Mouse (Mus musculus) neural tube, embryonic 13.5 days (tissue): ENCODE data around the gene Rnf186. TPM values are rescaled to one million over a fixed set of nuclear protein-coding genes. Genes with fewer than 3 reads are reported as not detected.

Experiments
- ATAC-seq: fragments of 200-750 bp; cut with Nextera tagmentation; 2 replicates; pipeline ENCODE4 v1.8.0; 2017; ENCODE audit warnings: low read depth, mild to moderate bottlenecking, moderate TSS enrichment, moderate library complexity
- H3K27ac ChIP-seq: fragments of 300-500 bp; sonication (generic); replicated peaks from 2 replicates; pipeline ENCODE4 v1.5.1; 2015; ENCODE audit warnings: moderate library complexity, mild to moderate bottlenecking, inconsistent platforms
- H3K27me3 ChIP-seq: fragments of 300-500 bp; sonication (generic); 2 replicates; pipeline ENCODE4 v1.6.1; 2015; ENCODE audit warnings: mild to moderate bottlenecking, inconsistent platforms
- H3K36me3 ChIP-seq: fragments of 300-500 bp; sonication (generic); 2 replicates; pipeline ENCODE4 v1.6.1; 2015; ENCODE audit warnings: mild to moderate bottlenecking, inconsistent platforms
- H3K4me1 ChIP-seq: fragments of 300-500 bp; sonication (generic); replicated peaks from 2 replicates; pipeline ENCODE4 v1.6.1; 2015; ENCODE audit warnings: inconsistent platforms
- H3K4me2 ChIP-seq: fragments of 300-500 bp; sonication (generic); 2 replicates; pipeline ENCODE4 v1.6.1; 2015; ENCODE audit warnings: inconsistent platforms, mild to moderate bottlenecking, moderate library complexity
- H3K4me3 ChIP-seq: fragments of 300-500 bp; sonication (generic); 2 replicates; pipeline ENCODE4 v1.5.1; 2015; ENCODE audit warnings: mild to moderate bottlenecking, inconsistent platforms
- H3K9ac ChIP-seq: fragments of 300-500 bp; sonication (generic); 2 replicates; pipeline ENCODE4 v1.6.1; 2015; ENCODE audit warnings: moderate library complexity, mild to moderate bottlenecking, inconsistent platforms
- H3K9me3 ChIP-seq: fragments of 300-500 bp; sonication (generic); 2 replicates; pipeline ENCODE4 v1.6.1; 2016; ENCODE audit warnings: inconsistent platforms
- WGBS: fragments of 180-500 bp; shearing (Covaris S2); methylation state at CpG from one replicate; pipeline ENCODE4 v1.1.7; 2015; 5-methylcytosine and 5-hydroxymethylcytosine counted together
- polyA plus RNA-seq: library from polyadenylated mRNA; unstranded; fragments of >200 nt; fragmentation: Nextera tagmentation; extraction: Ambion mirVana; gene quantifications from 2 replicates; pipeline ENCODE4 v1.2.1, GENCODE M21; 2015

Rnf186 gene
- polyA plus RNA-seq, 1 experiment from 2014 or later = not detected

DNA sequence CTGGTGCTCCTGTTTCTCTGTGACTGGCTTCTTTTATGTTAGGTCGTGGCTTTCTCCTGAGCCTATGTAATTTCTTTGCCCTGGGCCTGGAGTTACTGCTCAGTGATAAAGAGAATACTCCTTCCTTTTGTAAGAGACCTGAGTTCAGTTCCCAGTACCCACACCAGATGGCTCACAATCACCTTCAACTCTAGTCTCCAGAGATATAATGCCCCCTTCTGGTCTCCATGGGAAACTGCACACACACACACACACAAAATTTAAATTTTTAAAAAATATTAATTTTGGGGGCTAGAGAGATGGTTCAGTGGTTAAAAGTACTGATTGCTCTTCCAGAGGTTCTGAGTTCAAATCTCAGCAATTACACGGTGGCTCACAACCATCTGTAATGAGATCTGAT lies 18.7 kb upstream of the Rnf186 start:
- Histone ChIP-seq H3K9ac (no peak overlapping the region), H3K36me3 (no peaks in the 10 kb centered on the region), H3K27me3 (peaks cover 5% of the 10 kb centered on the region; the same call in 1 of the 2 replicates), H3K9me3 (0 out of 2 replicates have a peak, but pooled peaks cover 7% of the 10 kb centered on the region), H3K4me2 (no peak overlapping the region), H3K4me3 (no peak overlapping the region), H3K4me1 (no peaks in the 10 kb centered on the region), H3K27ac (no peak overlapping the region)
- 82% methylated on average over 2 of the region's 2 CpGs for WGBS
- ATAC-seq = no peak

DNA sequence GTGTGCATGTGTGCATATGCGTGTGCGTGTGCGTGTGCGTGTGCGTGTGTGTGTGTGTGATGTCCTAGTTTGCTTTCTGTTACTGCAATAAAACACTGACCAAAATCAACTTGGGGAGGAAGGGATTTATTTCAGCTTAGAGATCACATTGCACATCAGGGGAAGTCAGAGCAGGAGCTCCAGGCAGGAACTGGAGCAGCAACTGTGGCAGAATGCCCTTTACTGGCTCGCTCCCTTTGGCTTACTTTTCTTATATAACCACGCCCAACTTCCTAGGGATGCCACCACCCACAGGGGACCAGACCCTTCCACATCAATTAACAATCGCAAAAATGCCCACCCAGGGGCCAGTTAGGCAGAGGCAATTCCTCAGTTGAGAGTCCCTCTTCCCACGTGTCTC lies 8.3 kb upstream of the Rnf186 start:
- WGBS = 88% methylated on average over 9 of the region's 9 CpGs
- ATAC-seq = no peak
- Histone ChIP-seq H3K27ac (no peak overlapping the region), H3K36me3 (no peaks in the 10 kb centered on the region), H3K4me2 (no peak overlapping the region), H3K4me3 (no peak overlapping the region), H3K9me3 (no peaks in the 10 kb centered on the region), H3K27me3 (no peaks in the 10 kb centered on the region), H3K4me1 (no peaks in the 10 kb centered on the region), H3K9ac (no peak overlapping the region)

DNA sequence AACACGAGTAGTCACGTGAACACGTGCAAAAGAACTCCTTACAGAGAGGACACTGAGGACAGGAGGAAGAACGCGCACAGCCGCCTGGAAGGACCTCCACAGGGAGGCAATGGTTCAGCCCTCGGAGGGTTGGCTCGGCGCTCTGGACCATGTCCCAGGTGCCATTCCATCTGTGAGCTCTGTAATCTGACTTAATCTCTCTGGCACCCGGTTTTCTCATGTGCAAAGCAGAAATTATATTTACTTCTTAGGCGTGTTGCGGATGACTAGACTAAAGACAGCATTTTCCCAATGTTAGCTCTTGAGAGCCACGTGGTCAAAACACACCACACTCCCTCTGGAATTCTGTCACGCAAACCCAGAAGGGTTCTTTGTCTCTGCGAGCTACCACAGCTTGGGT lies 7.8 kb upstream of the Rnf186 start:
- Histone ChIP-seq H3K36me3 (no peaks in the 10 kb centered on the region), H3K4me3 (no peak overlapping the region), H3K27ac (no peak overlapping the region), H3K9me3 (no peaks in the 10 kb centered on the region), H3K4me1 (no peaks in the 10 kb centered on the region), H3K4me2 (no peak overlapping the region), H3K9ac (no peak overlapping the region), H3K27me3 (no peaks in the 10 kb centered on the region)
- ATAC-seq = no peak
- 88% methylated on average over 15 of the region's 15 CpGs for WGBS

DNA sequence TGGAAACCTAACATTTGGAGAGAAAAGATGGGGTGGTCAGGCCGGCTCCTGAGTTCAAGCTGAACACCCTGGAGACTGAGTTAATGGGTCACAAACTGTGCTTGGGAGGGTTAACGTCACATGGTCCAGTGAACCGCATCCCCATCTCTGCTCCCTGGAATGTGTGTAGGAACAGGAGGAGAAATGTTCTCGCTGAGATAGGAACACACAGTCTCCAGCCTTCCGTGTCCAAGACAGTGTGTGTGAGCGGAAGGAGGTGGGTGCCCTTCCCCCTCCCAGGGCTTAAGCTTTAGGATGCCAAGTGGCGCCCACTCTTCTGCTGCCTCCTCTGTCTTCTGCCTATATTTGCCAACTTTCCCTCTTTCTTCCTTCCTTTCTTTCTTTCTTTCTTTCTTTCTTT lies 7.0 kb upstream of the Rnf186 start:
- H3K4me1 ChIP-seq = no peaks in the 10 kb centered on the region
- no peak overlapping the region for H3K27ac ChIP-seq
- H3K9ac ChIP-seq = no peak overlapping the region
- H3K9me3 ChIP-seq = no peaks in the 10 kb centered on the region
- no peaks in the 10 kb centered on the region for H3K27me3 ChIP-seq
- no peak overlapping the region for H3K4me2 ChIP-seq
- H3K4me3 ChIP-seq = no peak overlapping the region
- no peak for ATAC-seq
- 75% methylated on average over 7 of the region's 7 CpGs for WGBS
- H3K36me3 ChIP-seq = no peaks in the 10 kb centered on the region

DNA sequence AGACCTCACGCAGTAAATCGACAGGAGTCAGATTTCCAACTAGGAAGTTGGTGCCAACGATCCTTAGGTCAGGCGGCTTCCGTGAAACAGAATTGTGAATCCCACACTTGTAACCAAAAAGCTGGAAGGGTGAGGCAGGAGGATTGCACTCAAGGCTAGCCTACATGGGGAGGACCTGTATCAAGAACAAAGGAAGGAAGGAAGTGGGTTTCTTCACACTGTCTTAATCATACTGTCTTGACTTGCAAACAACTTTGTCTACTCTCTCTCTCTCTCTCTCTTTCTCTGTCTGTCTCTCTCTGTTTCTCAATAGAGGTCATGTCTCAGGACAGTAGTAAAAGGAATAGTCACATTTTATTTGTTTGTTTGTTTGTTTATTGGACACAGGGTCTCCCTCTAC lies 4.2 kb upstream of the Rnf186 start:
- H3K36me3 ChIP-seq = no peaks in the 10 kb centered on the region
- no peak overlapping the region for H3K4me3 ChIP-seq
- no peaks in the 10 kb centered on the region for H3K9me3 ChIP-seq
- H3K4me1 ChIP-seq = no peaks in the 10 kb centered on the region
- H3K4me2 ChIP-seq = no peak overlapping the region
- H3K27me3 ChIP-seq = no peaks in the 10 kb centered on the region
- no peak overlapping the region for H3K27ac ChIP-seq
- no peak overlapping the region for H3K9ac ChIP-seq
- WGBS = 84% methylated on average over 5 of the region's 5 CpGs
- no peak for ATAC-seq

DNA sequence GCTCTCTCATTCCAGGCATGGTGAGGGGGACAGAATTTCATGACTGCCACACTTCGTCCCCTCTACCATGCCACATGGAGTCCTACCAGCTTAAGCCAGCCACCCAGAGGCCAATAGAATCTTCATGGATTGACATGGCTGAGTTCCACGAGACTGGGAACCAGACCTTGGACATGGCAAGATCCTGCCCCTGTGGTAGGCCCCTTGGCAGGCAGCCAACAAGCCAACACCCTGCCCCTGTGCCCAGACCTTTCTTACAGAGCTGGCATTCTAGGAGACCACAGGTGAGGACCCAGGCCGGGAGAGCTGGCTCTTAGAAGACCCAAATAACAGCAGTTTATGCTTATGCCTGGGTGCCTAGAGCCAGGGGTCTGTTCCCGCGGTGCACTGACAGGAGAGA lies 1.0 kb upstream of the Rnf186 start:
- Histone ChIP-seq H3K4me1 (no peaks in the 10 kb centered on the region), H3K27me3 (no peaks in the 10 kb centered on the region), H3K9ac (no peak overlapping the region), H3K36me3 (no peaks in the 10 kb centered on the region), H3K27ac (no peak overlapping the region), H3K4me2 (no peak overlapping the region), H3K4me3 (no peak overlapping the region), H3K9me3 (no peaks in the 10 kb centered on the region)
- WGBS = 78% methylated on average over 5 of the region's 5 CpGs
- ATAC-seq = no peak

DNA sequence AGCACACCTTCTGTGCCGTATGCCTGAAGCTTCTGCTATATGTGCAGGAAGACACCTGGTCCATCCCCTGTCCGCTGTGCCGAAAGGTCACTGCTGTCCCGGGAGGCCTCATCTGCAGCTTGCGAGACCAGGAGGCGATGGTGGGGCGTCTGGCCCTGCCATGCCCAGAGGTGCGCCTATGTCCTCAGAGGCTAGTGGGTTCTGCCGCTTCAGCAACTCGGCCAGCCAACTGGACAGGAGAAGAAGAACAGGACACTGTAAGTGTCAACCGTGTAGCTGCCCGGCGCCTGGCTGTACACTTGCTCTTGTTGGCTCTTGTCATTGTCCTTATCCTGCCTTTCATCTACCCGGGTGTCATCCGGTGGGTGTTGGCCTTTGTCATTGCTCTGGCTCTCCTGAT lies 573 bp downstream of the Rnf186 start:
- H3K9ac ChIP-seq = no peak overlapping the region
- H3K9me3 ChIP-seq = no peaks in the 10 kb centered on the region
- no peak overlapping the region for H3K27ac ChIP-seq
- H3K4me2 ChIP-seq = no peak overlapping the region
- ATAC-seq = no peak
- H3K36me3 ChIP-seq = no peaks in the 10 kb centered on the region
- no peaks in the 10 kb centered on the region for H3K27me3 ChIP-seq
- H3K4me1 ChIP-seq = peaks cover 7% of the 10 kb centered on the region
- no peak overlapping the region for H3K4me3 ChIP-seq
- WGBS = 91% methylated on average over 15 of the region's 15 CpGs

DNA sequence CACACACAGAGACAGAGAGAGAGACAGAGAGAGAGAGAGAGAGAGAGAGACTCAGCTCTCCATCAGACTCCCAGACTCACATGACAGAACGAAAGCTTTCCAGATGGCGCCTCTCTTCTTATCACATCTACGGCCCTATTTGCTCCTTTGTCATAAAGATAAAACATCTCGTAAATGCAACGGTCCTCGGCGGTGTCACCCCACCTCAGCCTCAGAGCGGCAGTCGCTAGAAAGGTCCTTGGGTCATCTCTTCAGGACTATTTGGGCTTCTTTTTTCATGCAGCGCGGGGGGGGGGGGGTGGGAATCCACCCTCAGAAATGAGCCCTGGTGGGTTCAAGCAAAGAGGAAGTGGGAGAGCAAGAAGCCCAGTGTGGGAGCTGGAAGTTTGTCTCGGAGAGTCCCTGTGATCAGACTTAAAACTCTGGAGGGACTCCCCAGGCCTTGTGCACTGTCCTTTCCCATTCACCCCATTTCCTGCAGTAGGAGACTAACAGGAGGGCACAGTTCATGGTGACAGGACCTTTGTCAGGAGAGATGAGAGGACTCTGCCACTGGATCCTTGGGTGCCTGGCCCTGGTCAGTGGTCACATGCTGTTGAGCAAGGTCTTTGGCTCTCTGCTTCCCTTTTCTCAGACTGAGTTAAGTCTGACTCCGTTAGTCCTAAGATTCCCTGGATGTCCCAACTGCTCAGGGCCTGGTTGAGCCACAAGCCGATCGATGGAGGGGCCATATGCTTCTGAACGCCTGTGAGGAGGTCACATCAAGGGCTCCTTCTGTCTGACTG lies 2.1 kb downstream of the Rnf186 start:
- Histone ChIP-seq H3K4me1 (peaks cover 19% of the 10 kb centered on the region), H3K36me3 (no peaks in the 10 kb centered on the region), H3K4me3 (no peak overlapping the region), H3K9me3 (no peaks in the 10 kb centered on the region), H3K9ac (no peak overlapping the region), H3K27me3 (no peaks in the 10 kb centered on the region), H3K27ac (no peak overlapping the region), H3K4me2 (no peak overlapping the region)
- 67% methylated on average over 16 of the region's 16 CpGs for WGBS
- no peak for ATAC-seq

DNA sequence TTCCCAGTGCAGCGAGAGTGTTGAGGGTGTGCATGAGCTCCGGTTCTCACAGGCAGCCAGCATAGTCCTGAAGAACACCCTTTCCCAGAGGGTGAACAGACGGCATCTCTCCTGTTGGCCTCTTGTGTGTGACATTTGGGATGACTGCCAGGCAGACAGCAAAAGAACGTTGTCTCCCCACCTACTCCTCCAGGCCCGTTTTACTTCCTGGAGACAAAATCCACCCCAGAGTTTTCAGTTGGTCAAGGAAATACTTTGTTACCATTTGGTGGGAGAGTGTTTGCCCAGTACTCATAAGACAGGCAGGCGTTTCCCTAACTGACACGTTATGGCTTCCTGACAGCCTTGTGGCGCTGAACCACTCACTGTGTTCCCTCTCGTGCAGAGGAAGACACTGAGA lies 2.8 kb downstream of the Rnf186 start:
- Histone ChIP-seq H3K27ac (no peak overlapping the region), H3K27me3 (no peaks in the 10 kb centered on the region), H3K9me3 (no peaks in the 10 kb centered on the region), H3K4me2 (no peak overlapping the region), H3K9ac (no peak overlapping the region), H3K4me1 (peaks cover 19% of the 10 kb centered on the region), H3K4me3 (no peak overlapping the region), H3K36me3 (no peaks in the 10 kb centered on the region)
- ATAC-seq = no peak
- 74% methylated on average over 9 of the region's 9 CpGs for WGBS

DNA sequence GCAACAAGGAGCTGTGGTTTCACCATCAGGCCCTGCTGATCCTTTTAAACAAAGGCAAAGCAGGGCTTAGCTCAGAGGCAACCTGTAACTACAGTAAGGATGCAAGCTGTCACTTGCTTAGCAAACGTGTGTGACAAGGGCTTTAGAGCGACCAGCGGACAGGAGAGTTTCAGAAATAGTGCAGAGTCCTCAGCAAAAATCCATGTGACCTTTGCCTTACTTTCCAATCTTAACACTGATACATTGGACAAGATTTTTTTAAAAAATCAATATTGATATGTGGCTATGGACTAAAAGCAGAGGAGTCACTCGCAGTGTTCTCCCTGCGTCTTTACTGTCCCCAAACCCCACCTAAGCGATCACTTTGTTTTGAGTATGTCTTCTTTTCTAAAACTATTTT lies 4.5 kb downstream of the Rnf186 start:
- Histone ChIP-seq H3K4me3 (no peak overlapping the region), H3K4me1 (peaks cover 19% of the 10 kb centered on the region), H3K36me3 (no peaks in the 10 kb centered on the region), H3K27ac (no peak overlapping the region), H3K4me2 (no peak overlapping the region), H3K27me3 (no peaks in the 10 kb centered on the region), H3K9me3 (no peaks in the 10 kb centered on the region), H3K9ac (no peak overlapping the region)
- ATAC-seq = no peak
- 90% methylated on average over 6 of the region's 6 CpGs for WGBS

DNA sequence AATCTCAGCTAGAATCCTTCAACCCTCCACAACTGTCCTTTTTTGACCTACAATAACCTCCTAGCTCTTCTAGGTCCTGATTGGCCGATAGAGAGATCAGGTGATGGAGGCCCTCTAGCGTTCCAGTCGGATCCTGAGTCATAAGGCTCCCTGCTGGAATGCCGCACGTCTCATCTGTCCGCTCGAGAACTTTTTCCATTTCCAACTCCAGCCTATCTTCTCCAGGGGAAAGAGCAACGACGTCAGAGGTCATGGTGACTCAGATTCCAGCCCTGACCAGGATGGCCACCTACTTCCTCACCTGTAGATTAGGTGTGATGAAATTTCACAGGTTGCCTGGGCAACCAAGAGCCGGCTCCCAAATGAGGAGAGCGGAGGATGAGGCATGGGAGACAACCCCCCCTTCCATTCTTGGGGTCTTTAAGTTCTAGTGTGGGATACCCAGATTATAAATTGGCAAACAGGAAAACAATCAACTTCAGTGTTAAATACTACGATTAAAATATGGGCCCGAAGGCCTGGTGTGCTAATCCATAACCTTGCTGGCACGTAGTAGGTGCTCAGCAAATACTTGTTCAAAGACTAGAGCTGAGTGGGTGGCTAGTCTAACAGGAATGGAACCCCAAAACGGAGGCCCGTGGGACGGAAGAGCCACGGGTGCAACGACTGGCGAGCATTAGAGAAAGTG lies 5.4 kb downstream of the Rnf186 start:
- H3K27ac ChIP-seq = 0 out of 2 replicates have a peak overlapping the region, but pooled peaks have one; percentile 18
- H3K9ac ChIP-seq = peak overlapping the region; percentile 78
- 0 out of 2 replicates have a peak, but pooled peaks have one; percentile 12 for ATAC-seq
- WGBS = 28% methylated on average over 20 of the region's 20 CpGs
- H3K27me3 ChIP-seq = no peaks in the 10 kb centered on the region
- peak overlapping the region; percentile 90 for H3K4me2 ChIP-seq
- no peaks in the 10 kb centered on the region for H3K36me3 ChIP-seq
- H3K9me3 ChIP-seq = no peaks in the 10 kb centered on the region
- peaks cover 19% of the 10 kb centered on the region for H3K4me1 ChIP-seq
- peak overlapping the region; percentile 48 for H3K4me3 ChIP-seq

DNA sequence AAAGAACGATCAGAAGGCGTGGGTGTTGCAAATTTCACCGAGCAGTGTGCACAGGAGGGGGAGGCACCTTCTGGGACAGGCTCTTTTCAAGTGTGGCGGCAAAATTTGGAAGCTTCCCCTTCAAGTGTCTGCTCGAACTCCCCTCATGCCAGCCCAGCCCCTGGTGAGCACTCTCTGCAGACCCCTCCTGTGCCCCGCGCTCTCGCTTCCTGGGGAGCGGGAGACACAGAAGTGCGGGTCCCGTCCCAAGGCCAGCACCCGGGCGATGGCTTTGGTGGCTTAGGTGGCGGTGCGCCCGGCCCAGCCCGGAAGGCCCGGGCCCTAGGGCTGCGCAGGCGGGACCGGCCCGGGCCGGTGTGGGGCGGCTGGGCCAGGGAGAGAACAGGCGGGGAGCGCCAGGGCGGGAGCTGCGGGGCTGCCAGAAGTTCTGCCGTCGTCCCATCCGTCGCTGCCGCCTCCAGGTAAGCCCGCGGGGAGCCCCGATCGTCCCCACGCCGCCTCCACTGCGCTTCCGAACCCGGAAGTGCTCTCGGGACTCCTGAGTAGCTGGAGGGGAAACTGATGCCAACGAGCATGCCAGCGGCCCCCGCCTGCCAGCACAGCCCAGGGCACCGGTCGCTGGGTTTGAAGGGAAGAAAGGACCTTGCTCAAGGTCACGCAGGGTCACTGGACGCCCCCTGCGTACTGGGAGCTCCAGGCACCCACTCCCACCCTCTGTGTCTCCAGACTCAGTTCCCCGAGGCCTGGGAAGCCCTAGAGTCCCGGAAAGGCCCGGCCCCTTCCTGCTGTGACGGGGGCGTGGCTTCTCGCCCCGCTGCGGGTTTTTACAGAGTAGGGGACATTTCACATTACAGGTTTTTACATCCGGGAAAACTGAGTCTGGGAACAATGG lies 6.2 kb downstream of the Rnf186 start, which contains the start of gene Tmco4:
TSS of gene Tmco4 (plus strand) at position 62 of the 892 bp plus-strand sequence.
- H3K27ac ChIP-seq = 0 out of 2 replicates have a peak within 1 kb of the TSS, but pooled peaks have one; percentile 18
- no peaks in the 10 kb centered on the region for H3K9me3 ChIP-seq
- WGBS = 1% methylated on average over 59 of the region's 60 CpGs
- H3K4me3 ChIP-seq = peak within 1 kb of the TSS; percentile 48
- H3K9ac ChIP-seq = peak within 1 kb of the TSS; percentile 78
- H3K4me1 ChIP-seq = peaks cover 19% of the 10 kb centered on the region
- peak; percentile 64 for ATAC-seq
- H3K27me3 ChIP-seq = no peaks in the 10 kb centered on the region
- peak within 1 kb of the TSS; percentile 90 for H3K4me2 ChIP-seq
- H3K36me3 ChIP-seq = no peaks in the 10 kb centered on the region
